Mouse (Mus musculus) thymus, adult 2 months (tissue): ENCODE measurements at regions not wholly inside any gene's neighbourhood (a gene's known extent, or its start where the extent isn't known, plus 50 kb on each side); places are given as distances from the start of the nearest gene placed in this dataset.

Source experiments
- CTCF ChIP-seq: fragments of 200-500 bp; IDR thresholded peaks from 2 replicates; pipeline ENCODE4 v1.5.1; 2012; ENCODE audit warnings: mild to moderate bottlenecking, control low read depth, low read length, moderate library complexity, borderline replicate concordance; ENCODE audit not compliant: control insufficient read depth, poor library complexity, insufficient read depth; ENCODE audit errors: extremely low read depth
- POLR2A ChIP-seq: fragments of 200-500 bp; IDR thresholded peaks from 2 replicates; pipeline ENCODE4 v1.6.1; 2012; ENCODE audit warnings: mild to moderate bottlenecking, low read length, control low read depth, moderate library complexity; ENCODE audit not compliant: control insufficient read depth, poor library complexity, insufficient read depth; ENCODE audit errors: extremely low read depth

GRCm38 (mm10) chr15:57585411-57585810 lies 108.0 kb upstream of the Slc22a22 start:
- TF ChIP-seq CTCF (no peak), POLR2A (no peak)
